Mouse (Mus musculus): Measurements from ENCODE around the gene Gsta2.

DNA sequence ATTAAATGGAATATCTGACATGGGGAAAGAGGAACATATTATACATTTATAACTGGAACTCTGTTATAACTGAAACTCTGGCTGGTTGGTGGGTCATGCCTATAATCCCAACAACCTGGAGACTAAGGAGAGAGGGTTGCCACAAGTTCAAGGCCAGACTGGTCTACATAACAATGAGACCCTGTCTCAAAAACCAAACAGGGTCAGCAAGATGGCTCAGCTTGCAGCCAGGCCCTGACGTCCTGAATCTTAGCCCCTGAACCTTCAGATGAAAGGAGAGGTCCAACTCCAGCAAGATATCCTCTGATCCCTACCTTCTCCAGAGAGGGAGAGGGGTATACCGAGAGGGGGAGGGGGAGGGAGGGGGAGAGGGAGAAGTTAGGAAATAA, 4.9 kb upstream of the Gsta2 start:
- no peak for TF ChIP-seq CTCF (IDR thresholded peaks at IDR 0.05; ENCODE audit: low read depth, low read length)
- no peak for TF ChIP-seq GATA1 (IDR thresholded peaks at IDR 0.05; ENCODE audit: borderline replicate concordance, low read length)
